Comparison of ENCODE assay signal across 8 mouse cellular contexts in the genomic region with DNA sequence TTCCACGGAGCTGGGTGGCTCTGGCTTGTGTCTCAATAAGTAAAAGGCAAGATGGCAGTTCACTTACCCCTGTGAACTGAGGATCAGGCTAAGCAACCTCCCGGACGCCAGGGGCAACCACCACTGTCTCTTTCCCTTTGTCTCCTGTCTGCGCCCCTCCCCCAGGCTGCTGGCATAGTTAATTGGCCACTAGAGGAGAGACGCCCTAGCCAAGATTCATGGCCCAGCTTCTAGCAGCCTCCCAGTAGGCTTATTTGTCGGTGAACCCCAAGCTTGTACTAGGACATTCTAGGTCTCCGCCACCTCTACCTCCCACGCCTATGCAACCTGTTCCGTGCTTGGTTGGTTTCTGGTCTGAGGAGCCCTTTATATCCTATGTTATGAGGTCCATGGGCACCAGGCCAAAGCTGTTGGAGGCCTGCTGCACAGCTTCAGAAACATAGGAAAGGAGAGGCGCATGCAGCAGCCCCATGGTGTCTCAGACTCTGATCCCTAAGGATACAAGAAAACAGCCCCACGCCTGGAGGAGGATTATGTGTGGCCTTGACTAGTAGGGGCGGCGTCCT. TPM values are rescaled to one million over a fixed set of nuclear protein-coding genes. Genes with fewer than 3 reads are reported as not detected.
DNase-seq lines count a peak whose midpoint lies in the region; ATAC-seq and TF ChIP-seq lines count a peak whose summit lies in the region.
"Had no signal": no experiment of that assay in that cellular context is flagged by ENCODE, and none has a peak within 500 bp of the region (broad histone marks: within the 10 kb centered on the region; RNA-seq: fewer than 3 reads in every experiment).

No protein-coding gene starts in this region.

- H3K27me3 ChIP-seq in lung, embryonic 14.5 days (ENCODE audit: insufficient read depth, low read length) = no peaks in the 10 kb centered on the region
- H3K27me3 ChIP-seq in embryonic facial prominence, embryonic 11.5 days (ENCODE audit: control insufficient read depth, insufficient read depth, low read length) = no peaks in the 10 kb centered on the region
- H3K27me3 ChIP-seq in hindbrain, embryonic 15.5 days = no peaks in the 10 kb centered on the region
- no peaks in the 10 kb centered on the region for H3K27me3 ChIP-seq in lung, postnatal 0 days (replicated peaks; ENCODE audit: insufficient read depth, low read length)
- no peaks in the 10 kb centered on the region for H3K27me3 ChIP-seq in stomach, embryonic 14.5 days (ENCODE audit: control insufficient read depth, insufficient read depth, low read length)

- no peak for DNase-seq in lung, embryonic 14.5 days
- no peak for DNase-seq in lung, postnatal 10 days
- peak; percentile 62 for DNase-seq in adrenal gland, postnatal 10 days
- DNase-seq in embryonic facial prominence, embryonic 11.5 days (ENCODE audit: low spot score) = peak; percentile 25
- peak; percentile 24 for DNase-seq in lung, postnatal 0 days (ENCODE audit: low spot score)

- TF ChIP-seq CTCF in lung, embryonic 14.5 days (IDR thresholded peaks at IDR 0.05; ENCODE audit: low read depth) = no peak
- TF ChIP-seq CTCF in lung, postnatal 0 days (IDR thresholded peaks at IDR 0.05) = no peak

- peaks cover 65% of the 10 kb centered on the region for H3K36me3 ChIP-seq in lung, embryonic 14.5 days (ENCODE audit: insufficient read depth)
- peaks cover 5% of the 10 kb centered on the region for H3K36me3 ChIP-seq in embryonic facial prominence, embryonic 11.5 days (replicated peaks; ENCODE audit: control insufficient read depth, insufficient read depth, low read depth, low read length)
- H3K36me3 ChIP-seq in hindbrain, embryonic 15.5 days = peaks cover 44% of the 10 kb centered on the region
- peaks cover 39% of the 10 kb centered on the region for H3K36me3 ChIP-seq in lung, postnatal 0 days (ENCODE audit: insufficient read depth, low read length)
- peaks cover 55% of the 10 kb centered on the region for H3K36me3 ChIP-seq in stomach, embryonic 14.5 days (ENCODE audit: control insufficient read depth, insufficient read depth, low read length)

- TF ChIP-seq EP300 in lung, postnatal 0 days (IDR thresholded peaks at IDR 0.05) = no peak

- H3K4me2 ChIP-seq in lung, embryonic 14.5 days = peak overlapping the region; percentile 84
- H3K4me2 ChIP-seq in embryonic facial prominence, embryonic 11.5 days (ENCODE audit: low read depth, low read length) = peak overlapping the region; percentile 39
- H3K4me2 ChIP-seq in hindbrain, embryonic 15.5 days = peak overlapping the region; percentile 78
- peak overlapping the region; percentile 85 for H3K4me2 ChIP-seq in lung, postnatal 0 days (replicated peaks; ENCODE audit: low read depth, low read length)
- H3K4me2 ChIP-seq in stomach, embryonic 14.5 days (replicated peaks; ENCODE audit: low read depth, low read length) = peak overlapping the region; percentile 39

- no peaks in the 10 kb centered on the region for H3K9me3 ChIP-seq in lung, embryonic 14.5 days (ENCODE audit: low read depth, low read length)
- H3K9me3 ChIP-seq in embryonic facial prominence, embryonic 11.5 days (replicated peaks; ENCODE audit: control insufficient read depth, low read length) = no peaks in the 10 kb centered on the region
- no peaks in the 10 kb centered on the region for H3K9me3 ChIP-seq in hindbrain, embryonic 15.5 days
- no peaks in the 10 kb centered on the region for H3K9me3 ChIP-seq in lung, postnatal 0 days (ENCODE audit: low read length)
- H3K9me3 ChIP-seq in stomach, embryonic 14.5 days (ENCODE audit: control insufficient read depth, low read depth, low read length) = no peaks in the 10 kb centered on the region

- peak overlapping the region; percentile 66 for H3K4me3 ChIP-seq in lung, embryonic 14.5 days (ENCODE audit: low read depth, low read length)
- peak overlapping the region; percentile 33 for H3K4me3 ChIP-seq in embryonic facial prominence, embryonic 11.5 days (ENCODE audit: low read depth, low read length)
- peak overlapping the region; percentile 90 for H3K4me3 ChIP-seq in hindbrain, embryonic 15.5 days
- no peak overlapping the region for H3K4me3 ChIP-seq in lung, postnatal 0 days (ENCODE audit: low read depth, low read length)
- peak overlapping the region; percentile 84 for H3K4me3 ChIP-seq in stomach, embryonic 14.5 days (ENCODE audit: low read depth, low read length)

- H3K27ac ChIP-seq in lung, embryonic 14.5 days (ENCODE audit: low read depth) = peak overlapping the region; percentile 97
- peak overlapping the region; percentile 78 for H3K27ac ChIP-seq in embryonic facial prominence, embryonic 11.5 days (replicated peaks; ENCODE audit: low read depth, low read length)
- peak overlapping the region; percentile 97 for H3K27ac ChIP-seq in hindbrain, embryonic 15.5 days (replicated peaks)
- peak overlapping the region; percentile 90 for H3K27ac ChIP-seq in lung, postnatal 0 days (ENCODE audit: low read length)
- peak overlapping the region; percentile 96 for H3K27ac ChIP-seq in stomach, embryonic 14.5 days (ENCODE audit: low read length)

- ATAC-seq in lung, embryonic 14.5 days (ENCODE audit: insufficient read depth) = no peak; the same call in none of the 2 replicates
- ATAC-seq in embryonic facial prominence, embryonic 11.5 days (replicated peaks; ENCODE audit: insufficient number of reproducible peaks, low FRiP score, low TSS enrichment, low read depth) = no peak; the same call in 1 of the 2 replicates
- ATAC-seq in hindbrain, embryonic 15.5 days (ENCODE audit: low FRiP score, low read depth) = no peak; the same call in 1 of the 2 replicates
- no peak for ATAC-seq in lung, postnatal 0 days
- ATAC-seq in stomach, embryonic 14.5 days (ENCODE audit: insufficient number of reproducible peaks, insufficient read depth, low FRiP score, low read depth) = peak; percentile 1; the same call in 1 of the 2 replicates

- peaks cover 9% of the 10 kb centered on the region for H3K4me1 ChIP-seq in lung, embryonic 14.5 days (ENCODE audit: insufficient read depth)
- peaks cover 6% of the 10 kb centered on the region for H3K4me1 ChIP-seq in embryonic facial prominence, embryonic 11.5 days (ENCODE audit: control insufficient read depth, insufficient read depth, low read length)
- H3K4me1 ChIP-seq in hindbrain, embryonic 15.5 days (replicated peaks) = peaks cover 29% of the 10 kb centered on the region
- peaks cover 16% of the 10 kb centered on the region; the same call in 1 of the 2 replicates for H3K4me1 ChIP-seq in lung, postnatal 0 days (ENCODE audit: insufficient read depth, low read depth, low read length)
- peaks cover 13% of the 10 kb centered on the region; the same call in 1 of the 2 replicates for H3K4me1 ChIP-seq in stomach, embryonic 14.5 days (ENCODE audit: control insufficient read depth, insufficient read depth, low read length)

- 56% methylated on average over 13 of the region's 13 CpGs for WGBS in lung, embryonic 14.5 days
- 51% methylated on average over 13 of the region's 13 CpGs for WGBS in embryonic facial prominence, embryonic 11.5 days
- WGBS in hindbrain, embryonic 15.5 days = 35% methylated on average over 13 of the region's 13 CpGs
- 52% methylated on average over 13 of the region's 13 CpGs for WGBS in lung, postnatal 0 days
- WGBS in stomach, embryonic 14.5 days = 56% methylated on average over 13 of the region's 13 CpGs

- H3K9ac ChIP-seq in lung, embryonic 14.5 days = peak overlapping the region; percentile 43; the same call in 1 of the 2 replicates
- peak overlapping the region; percentile 52 for H3K9ac ChIP-seq in embryonic facial prominence, embryonic 11.5 days (replicated peaks; ENCODE audit: low read length)
- H3K9ac ChIP-seq in hindbrain, embryonic 15.5 days = peak overlapping the region; percentile 54
- no peak overlapping the region for H3K9ac ChIP-seq in lung, postnatal 0 days (replicated peaks; ENCODE audit: low read depth)
- peak overlapping the region; percentile 18; the same call in 1 of the 2 replicates for H3K9ac ChIP-seq in stomach, embryonic 14.5 days (replicated peaks; ENCODE audit: low read depth, low read length)

RNA-seq across cellular contexts. Expression of a gene that starts 0.7 kb away (rescaled TPM):
- polyA plus RNA-seq in lung, embryonic 14.5 days (2014; fragmentation: Nextera tagmentation; extraction: Ambion mirVana) = 65.2 and 75.6 TPM in 2 replicates
- total RNA-seq in adrenal gland, postnatal 10 days (2021) = 10 to 100 TPM; 26.9 to 31.2 TPM
- polyA plus RNA-seq in embryonic facial prominence, embryonic 11.5 days (2014; fragmentation: Nextera tagmentation; extraction: Ambion mirVana) = 59.8 and 65.2 TPM in 2 replicates
- polyA plus RNA-seq in hindbrain, embryonic 15.5 days (2015; fragmentation: Nextera tagmentation; extraction: Ambion mirVana) = 94.1 and 99.2 TPM in 2 replicates
- 52.3 and 54.5 TPM in 2 replicates for polyA plus RNA-seq in lung, postnatal 0 days (2015; fragmentation: Nextera tagmentation; extraction: Ambion mirVana)
- 61.3 and 66.6 TPM in 2 replicates for polyA plus RNA-seq in stomach, embryonic 14.5 days (2014; fragmentation: Nextera tagmentation; extraction: Ambion mirVana)

RNA-seq across cellular contexts. Expression of a gene that starts 15.9 kb away (rescaled TPM):
- 654 and 667 TPM in 2 replicates for polyA plus RNA-seq in lung, embryonic 14.5 days (2014; fragmentation: Nextera tagmentation; extraction: Ambion mirVana)
- total RNA-seq in adrenal gland, postnatal 10 days (2021) = 100 to 1,000 TPM; 499 to 511 TPM
- polyA plus RNA-seq in embryonic facial prominence, embryonic 11.5 days (2014; fragmentation: Nextera tagmentation; extraction: Ambion mirVana) = 286 and 304 TPM in 2 replicates
- 439 and 445 TPM in 2 replicates for polyA plus RNA-seq in hindbrain, embryonic 15.5 days (2015; fragmentation: Nextera tagmentation; extraction: Ambion mirVana)
- polyA plus RNA-seq in lung, postnatal 0 days (2015; fragmentation: Nextera tagmentation; extraction: Ambion mirVana) = 724 and 747 TPM in 2 replicates
- polyA plus RNA-seq in stomach, embryonic 14.5 days (2014; fragmentation: Nextera tagmentation; extraction: Ambion mirVana) = 705 and 725 TPM in 2 replicates

RNA-seq across cellular contexts. Expression of a gene that starts 26.0 kb away (rescaled TPM):
- 4.7 and 5.7 TPM in 2 replicates for polyA plus RNA-seq in lung, embryonic 14.5 days (2014; fragmentation: Nextera tagmentation; extraction: Ambion mirVana)
- total RNA-seq in adrenal gland, postnatal 10 days (2021) = 1 to 10 TPM in 1 of 2 experiments, under 1 TPM in 1; 0.99 to 1.0 TPM
- 0.84 and 1.1 TPM in 2 replicates for polyA plus RNA-seq in embryonic facial prominence, embryonic 11.5 days (2014; fragmentation: Nextera tagmentation; extraction: Ambion mirVana)
- 1.8 and 2.7 TPM in 2 replicates for polyA plus RNA-seq in hindbrain, embryonic 15.5 days (2015; fragmentation: Nextera tagmentation; extraction: Ambion mirVana)
- 0.65 and 0.72 TPM in 2 replicates for polyA plus RNA-seq in lung, postnatal 0 days (2015; fragmentation: Nextera tagmentation; extraction: Ambion mirVana)
- 22.5 and 27.0 TPM in 2 replicates for polyA plus RNA-seq in stomach, embryonic 14.5 days (2014; fragmentation: Nextera tagmentation; extraction: Ambion mirVana)
- total RNA-seq: common myeloid progenitor, adult 5-6 weeks had no signal

RNA-seq across cellular contexts. Expression of a gene that starts 37.8 kb away (rescaled TPM):
- polyA plus RNA-seq in lung, embryonic 14.5 days (2014; fragmentation: Nextera tagmentation; extraction: Ambion mirVana) = 5.3 and 6.5 TPM in 2 replicates
- 1 to 10 TPM; 4.4 to 5.0 TPM for total RNA-seq in adrenal gland, postnatal 10 days (2021)
- polyA plus RNA-seq in embryonic facial prominence, embryonic 11.5 days (2014; fragmentation: Nextera tagmentation; extraction: Ambion mirVana) = 0.81 and 1.5 TPM in 2 replicates
- polyA plus RNA-seq in hindbrain, embryonic 15.5 days (2015; fragmentation: Nextera tagmentation; extraction: Ambion mirVana) = 1.1 and 1.5 TPM in 2 replicates
- 11.8 and 13.0 TPM in 2 replicates for polyA plus RNA-seq in lung, postnatal 0 days (2015; fragmentation: Nextera tagmentation; extraction: Ambion mirVana)
- 4.2 and 6.0 TPM in 2 replicates for polyA plus RNA-seq in stomach, embryonic 14.5 days (2014; fragmentation: Nextera tagmentation; extraction: Ambion mirVana)
- total RNA-seq: common myeloid progenitor, adult 5-6 weeks had no signal

Comparison
In these comparisons a context has a peak if more than half of its experiments do, and no peak if none do; other contexts are left out.
1. DNase-seq: peak in adrenal gland, postnatal 10 days (single experiment), embryonic facial prominence, embryonic 11.5 days (single experiment) and lung, postnatal 0 days (single experiment); none in lung, embryonic 14.5 days (single experiment) and lung, postnatal 10 days (single experiment).
2. Peak in every context shown above with its lines, with median percentiles within 50 percentile points of each other: H3K27ac ChIP-seq and H3K4me2 ChIP-seq.